Mouse (Mus musculus) sigmoid colon, adult 10 weeks (tissue): ENCODE results near the gene Greb1. TPM values are rescaled to one million over a fixed set of nuclear protein-coding genes. Genes with fewer than 3 reads are reported as not detected.

Source experiments
- polyA plus RNA-seq: library from polyadenylated mRNA; stranded (reverse); fragments of 350-450 nt; fragmentation: Illumina TruSeq; extraction: RNeasy Lipid Tissue Mini Kit (QIAGEN cat#74804); gene quantifications from one replicate; pipeline ENCODE4 v1.2.3, GENCODE M21; 2014; ENCODE audit warnings: low read depth, low replicate concordance

The Greb1 gene
- polyA plus RNA-seq, result 3.3 TPM

GRCm38 (mm10) chr12:16800259-16800958 is at the start of gene Greb1:
Greb1 (minus strand) TSS chr12:16800886.

DNA sequence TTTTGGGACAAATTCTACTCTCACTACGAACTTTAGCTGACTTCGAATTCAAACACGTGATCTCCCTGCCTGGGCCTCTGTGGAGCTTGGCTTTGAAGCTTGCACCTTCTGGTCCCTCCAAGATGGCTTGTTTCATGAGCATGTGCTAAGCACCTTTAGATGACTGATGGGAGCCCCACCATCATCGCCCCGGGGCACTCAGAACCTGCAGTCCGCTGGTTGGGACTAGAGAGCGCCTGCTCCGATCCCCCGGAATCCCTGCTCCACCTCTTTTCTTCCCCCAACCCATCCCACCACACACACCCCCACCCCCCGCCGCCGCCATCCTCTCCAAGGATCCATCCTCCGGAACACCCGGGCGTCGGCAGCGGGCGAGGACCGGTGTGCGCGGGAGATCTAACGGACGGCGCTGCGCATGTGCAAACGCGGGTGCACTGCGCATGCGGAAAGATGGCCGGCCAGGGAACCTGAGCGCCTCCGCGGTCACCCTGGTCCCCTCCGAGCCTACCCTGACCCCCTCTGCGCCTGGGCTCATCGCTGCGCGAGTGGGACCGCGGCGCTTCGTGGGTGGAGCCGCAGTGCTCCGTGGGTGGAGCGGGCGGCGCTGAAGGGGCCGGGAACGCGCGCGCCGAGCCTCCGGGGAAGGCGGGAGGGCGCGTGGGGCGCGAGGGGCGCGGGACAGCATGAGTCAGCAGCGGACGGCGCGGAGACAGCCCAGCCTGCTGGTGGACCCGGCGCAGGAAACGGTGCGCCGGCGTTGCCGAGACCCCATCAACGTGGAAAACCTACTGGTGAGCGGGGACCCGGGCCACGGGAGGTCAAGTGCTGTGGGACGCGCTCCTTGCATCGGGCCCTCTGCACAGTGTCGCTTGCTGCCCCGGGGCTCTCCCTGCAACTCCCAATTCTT is 10.1 kb upstream of the Greb1 start, which contains the start of gene E2f6:
E2f6 (plus strand) TSS at position 439 of the 907 bp plus-strand sequence.

DNA sequence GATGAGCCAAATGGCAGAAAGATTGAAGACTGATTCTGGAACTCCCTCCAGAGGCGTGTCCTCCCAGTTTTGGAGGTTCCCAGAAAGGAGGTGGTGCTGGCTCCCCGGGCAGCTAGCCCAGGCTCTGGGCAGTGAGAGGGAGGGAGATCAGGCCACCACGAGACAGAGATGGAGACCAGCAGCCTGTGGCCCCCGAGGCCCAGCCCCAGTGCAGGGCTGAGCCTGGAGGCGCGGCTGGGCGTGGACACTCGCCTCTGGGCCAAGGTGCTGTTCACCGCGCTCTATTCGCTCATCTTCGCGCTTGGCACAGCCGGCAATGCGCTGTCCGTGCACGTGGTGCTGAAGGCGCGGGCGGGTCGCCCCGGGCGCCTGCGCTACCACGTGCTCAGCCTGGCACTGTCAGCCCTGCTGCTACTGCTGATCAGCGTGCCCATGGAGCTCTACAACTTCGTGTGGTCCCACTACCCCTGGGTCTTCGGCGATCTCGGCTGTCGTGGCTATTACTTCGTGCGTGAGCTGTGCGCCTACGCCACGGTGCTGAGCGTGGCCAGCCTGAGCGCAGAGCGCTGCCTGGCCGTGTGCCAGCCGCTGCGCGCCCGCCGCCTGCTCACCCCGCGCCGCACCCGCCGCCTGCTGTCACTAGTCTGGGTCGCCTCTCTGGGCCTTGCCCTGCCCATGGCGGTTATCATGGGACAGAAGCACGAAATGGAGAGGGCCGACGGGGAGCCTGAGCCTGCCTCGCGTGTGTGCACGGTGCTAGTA is 147.2 kb downstream of the Greb1 start, which contains the start of gene Ntsr2:
Ntsr2 (plus strand) TSS at position 51 of the 762 bp plus-strand sequence.

Other genes starting within 250 kb of the Greb1 start
- gene Lpin1, start 189.9 kb downstream of the Greb1 start, polyA plus RNA-seq, result 3.7 TPM
- not detected for gene Ntsr2, start 147.5 kb downstream of the Greb1 start, polyA plus RNA-seq
- gene E2f6, start 10.1 kb upstream of the Greb1 start, polyA plus RNA-seq, result 29.3 TPM
- 194 TPM for gene Rock2, start 94.0 kb upstream of the Greb1 start, polyA plus RNA-seq
- 79.1 TPM for gene Pqlc3, start 199.5 kb upstream of the Greb1 start, polyA plus RNA-seq
- 0.13 TPM for gene 2410004P03Rik, start 210.8 kb upstream of the Greb1 start, polyA plus RNA-seq